Mouse (Mus musculus) MEL (cell line): Measurements from ENCODE around the gene Hacd3. TPM values are rescaled to one million over a fixed set of nuclear protein-coding genes. Genes with fewer than 3 reads are reported as not detected.

Experiments
- DNase-seq: peaks from one replicate; pipeline ENCODE4 v3.0.0; 2011; ENCODE audit warnings: low read depth, low spot score
- H3K27ac ChIP-seq: 2 replicates; pipeline ENCODE4 v1.5.1; 2012; ENCODE audit warnings: low read depth, mild to moderate bottlenecking, control low read depth, low read length, moderate library complexity; ENCODE audit not compliant: control insufficient read depth
- H3K27me3 ChIP-seq, 2 experiments: fragments of 150-350 bp in 1 of 2; sonication (generic) in 1 of 2; 2 replicates each; pipeline ENCODE4 v1.6.1; 2012; ENCODE audit warnings: low read length in 2 of 2, mild to moderate bottlenecking in 2 of 2, improper control_type of control experiment in 1 of 2, moderate library complexity in 1 of 2; ENCODE audit not compliant: insufficient read depth in 2 of 2, control insufficient read depth in 1 of 2
- H3K36me3 ChIP-seq, 2 experiments: 2 replicates each; pipeline ENCODE4 v1.6.1; 2012 to 2014; ENCODE audit warnings: low read length in 2 of 2, improper control_type of control experiment in 1 of 2, inconsistent platforms in 1 of 2, mild to moderate bottlenecking in 1 of 2; ENCODE audit not compliant: insufficient read depth in 2 of 2, control insufficient read depth in 1 of 2
- H3K4me1 ChIP-seq, 2 experiments: fragments of 150-350 bp in 1 of 2; sonication (generic) in 1 of 2; 2 replicates each; pipeline ENCODE4 v1.6.1; 2012; ENCODE audit warnings: low read length in 2 of 2, improper control_type of control experiment in 1 of 2, mild to moderate bottlenecking in 1 of 2; ENCODE audit not compliant: insufficient read depth in 2 of 2, control insufficient read depth in 1 of 2
- H3K4me3 ChIP-seq, 2 experiments: fragments of 150-350 bp in 1 of 2; sonication (generic) in 1 of 2; 2 replicates each; pipeline ENCODE4 v1.5.1; 2012; ENCODE audit warnings: low read depth in 2 of 2, low read length in 2 of 2, mild to moderate bottlenecking in 2 of 2, moderate library complexity in 2 of 2, control low read depth in 1 of 2, improper control_type of control experiment in 1 of 2; ENCODE audit not compliant: control insufficient read depth in 1 of 2, insufficient read depth in 1 of 2
- H3K79me2 ChIP-seq: 2 replicates; pipeline ENCODE4 v1.6.1; 2012; ENCODE audit warnings: mild to moderate bottlenecking, low read length, moderate library complexity; ENCODE audit not compliant: control insufficient read depth, poor library complexity, insufficient read depth
- H3K9ac ChIP-seq: 2 replicates; pipeline ENCODE4 v1.6.1; 2012; ENCODE audit warnings: low read depth, mild to moderate bottlenecking, control low read depth, low read length, moderate library complexity; ENCODE audit not compliant: control insufficient read depth, poor library complexity, severe bottlenecking
- H3K9me3 ChIP-seq: fragments of 150-350 bp; sonication (generic); replicated peaks from 2 replicates; pipeline ENCODE4 v1.6.1; 2012; ENCODE audit warnings: mild to moderate bottlenecking, low read length, improper control_type of control experiment, moderate library complexity; ENCODE audit not compliant: insufficient read depth
- BHLHE40 ChIP-seq: IDR thresholded peaks from 2 replicates; pipeline ENCODE4 v1.6.1; 2012; ENCODE audit warnings: low read depth, mild to moderate bottlenecking, inconsistent platforms, low read length, improper control_type of control experiment, borderline replicate concordance
- CHD2 ChIP-seq: IDR thresholded peaks from 2 replicates; pipeline ENCODE4 v1.6.1; 2011; ENCODE audit warnings: low read length, improper control_type of control experiment
- EP300 ChIP-seq, 2 experiments: IDR thresholded peaks; 2 replicates each; pipeline ENCODE4 v1.6.1; 2011; ENCODE audit warnings: improper control_type of control experiment in 2 of 2, low read length in 2 of 2, low read depth in 1 of 2, mild to moderate bottlenecking in 1 of 2
- GATA1 ChIP-seq: IDR thresholded peaks from 2 replicates; pipeline ENCODE4 v1.6.1; 2011; ENCODE audit warnings: low read depth, low read length, improper control_type of control experiment
- HCFC1 ChIP-seq: IDR thresholded peaks from 2 replicates; pipeline ENCODE4 v1.6.1; 2012; ENCODE audit warnings: low read depth, mild to moderate bottlenecking, inconsistent platforms, low read length, improper control_type of control experiment, moderate library complexity
- JUND ChIP-seq: IDR thresholded peaks from 2 replicates; pipeline ENCODE4 v1.6.1; 2011; ENCODE audit warnings: low read depth, mild to moderate bottlenecking, improper control_type of control experiment, low read length
- KAT2A ChIP-seq: conservative IDR thresholded peaks from 2 replicates; pipeline ENCODE4 v1.6.1; 2012; ENCODE audit warnings: low read depth, low read length, improper control_type of control experiment, inconsistent platforms
- MYB ChIP-seq: IDR thresholded peaks from 2 replicates; pipeline ENCODE4 v1.6.1; 2011; ENCODE audit warnings: mild to moderate bottlenecking, low read depth, low read length, improper control_type of control experiment
- NELFE ChIP-seq: IDR thresholded peaks from 2 replicates; pipeline ENCODE4 v1.6.1; 2011; ENCODE audit warnings: low read depth, low read length, improper control_type of control experiment
- NRF1 ChIP-seq: IDR thresholded peaks from 2 replicates; pipeline ENCODE4 v1.6.1; 2014; ENCODE audit warnings: low read depth, mild to moderate bottlenecking, inconsistent platforms, low read length, improper control_type of control experiment, moderate library complexity; ENCODE audit not compliant: poor library complexity, insufficient read depth, severe bottlenecking
- POLR2A ChIP-seq, 2 experiments: IDR thresholded peaks; 2 replicates each; pipeline ENCODE4 v1.6.1; 2011 to 2012; ENCODE audit warnings: low read length in 2 of 2, mild to moderate bottlenecking in 2 of 2, control low read depth in 1 of 2, improper control_type of control experiment in 1 of 2, low read depth in 1 of 2, moderate library complexity in 1 of 2; ENCODE audit not compliant: control insufficient read depth in 1 of 2, insufficient read depth in 1 of 2, poor library complexity in 1 of 2
- SIN3A ChIP-seq: IDR thresholded peaks from 2 replicates; pipeline ENCODE4 v1.6.1; 2012; ENCODE audit warnings: low read length, improper control_type of control experiment, inconsistent platforms
- UBTF ChIP-seq: IDR thresholded peaks from 2 replicates; pipeline ENCODE4 v1.6.1; 2012; ENCODE audit warnings: low read depth, mild to moderate bottlenecking, inconsistent platforms, low read length, improper control_type of control experiment, moderate library complexity, borderline replicate concordance; ENCODE audit not compliant: insufficient read depth
- USF2 ChIP-seq, 2 experiments: IDR thresholded peaks; 2 replicates each; pipeline ENCODE4 v1.6.1; 2011 to 2012; ENCODE audit warnings: improper control_type of control experiment in 2 of 2, low read length in 2 of 2, borderline replicate concordance in 1 of 2, inconsistent platforms in 1 of 2, low read depth in 1 of 2, mild to moderate bottlenecking in 1 of 2; ENCODE audit not compliant: insufficient read depth in 1 of 2
- ZC3H11A ChIP-seq: IDR thresholded peaks from 2 replicates; pipeline ENCODE4 v1.6.1; 2012; ENCODE audit warnings: low read depth, mild to moderate bottlenecking, inconsistent platforms, low read length, improper control_type of control experiment
- ZNF384 ChIP-seq: IDR thresholded peaks from 2 replicates; pipeline ENCODE4 v1.6.1; 2012; ENCODE audit warnings: low read depth, mild to moderate bottlenecking, inconsistent platforms, low read length, improper control_type of control experiment
- polyA plus RNA-seq, 2 experiments: library from polyadenylated mRNA; stranded (reverse) in 1 of 2; unstranded in 1 of 2; fragments of >175 nt in 1 of 2; fragments of >200 nt in 1 of 2; gene quantifications; 2 replicates each; pipeline versions ENCODE4 v1.2.1 to v1.2.4; 2012; ENCODE audit warnings: low replicate concordance in 2 of 2, low read depth in 1 of 2; ENCODE audit not compliant: insufficient read length in 2 of 2, insufficient read depth in 1 of 2, missing spikeins in 1 of 2
- total RNA-seq: library from RNA; depleted of rRNA; stranded (reverse); fragments of 300-350 nt; gene quantifications from 2 replicates; pipeline ENCODE4 v1.2.3, GENCODE M21; 2012

Hacd3 gene
- total and polyA plus RNA-seq, 3 experiments: 47.3 to 340 (median 57.9) TPM

DNA sequence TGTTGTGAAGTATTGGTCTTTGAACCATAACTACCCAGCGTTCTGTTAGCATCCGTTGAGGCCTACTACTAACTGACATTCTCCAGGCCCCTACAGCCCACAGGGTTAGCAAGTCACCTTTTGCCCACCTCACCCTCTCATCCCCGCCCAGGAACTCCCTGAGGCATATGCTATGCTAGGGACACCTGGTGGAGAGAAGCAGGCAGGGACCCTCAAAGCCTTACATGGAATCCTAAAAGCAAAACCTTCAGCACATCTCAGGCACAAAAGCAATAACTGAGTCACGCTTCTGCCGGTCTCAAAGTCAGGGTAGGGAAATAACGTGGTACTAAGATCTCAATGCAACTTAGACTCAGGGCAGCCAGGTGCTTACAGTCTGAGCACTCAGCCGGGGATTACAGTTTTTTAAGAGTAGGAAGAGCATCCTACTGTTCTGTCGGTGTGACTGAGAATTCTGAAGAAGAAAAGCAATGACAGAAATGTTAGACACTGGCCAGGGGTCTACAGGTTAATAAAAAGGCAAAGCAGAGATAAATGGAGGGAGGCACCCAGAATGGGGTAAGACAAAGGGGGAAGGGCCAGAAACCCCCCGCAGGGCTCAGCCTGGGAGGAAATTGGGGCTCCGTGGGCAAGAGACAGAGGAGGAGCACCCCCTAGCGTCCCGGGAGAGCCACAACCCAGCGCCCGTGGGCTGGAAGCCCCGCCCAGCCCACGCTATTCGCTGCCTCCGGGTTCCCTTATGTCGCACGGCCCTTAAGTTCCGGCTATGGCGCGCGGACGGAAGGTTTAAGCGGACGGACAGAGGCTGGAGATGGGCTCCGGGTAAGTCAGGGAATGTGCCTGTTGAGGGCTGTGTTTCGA is 61.1 kb downstream of the Hacd3 start, which contains the start of gene Ints14 (continued):
- TF ChIP-seq NELFE: peak; percentile 92
- TF ChIP-seq ZC3H11A: peak; percentile 73
- TF ChIP-seq SIN3A: peak; percentile 87
- TF ChIP-seq HCFC1: peak; percentile 92
- peak in 1 of 2 experiments; percentile 94; a peak in 2 of 4 replicates for TF ChIP-seq POLR2A (IDR thresholded peaks at IDR 0.05; ENCODE audit: control insufficient read depth in 1 of 2, insufficient read depth in 1 of 2, low read depth in 1 of 2, low read length in 2 of 2, poor library complexity in 1 of 2)
- TF ChIP-seq MYB: no peak
- TF ChIP-seq GATA1: no peak
- peak; percentile 62; the same call in 1 of the 2 replicates for TF ChIP-seq KAT2A
- peak; percentile 73; the same call in 1 of the 2 replicates for TF ChIP-seq UBTF
- TF ChIP-seq EP300 (IDR thresholded peaks at IDR 0.05; ENCODE audit: low read depth in 1 of 2, low read length in 2 of 2): peak in 1 of 2 experiments; percentile 37; a peak in 2 of 4 replicates
- TF ChIP-seq BHLHE40: peak; percentile 55
- TF ChIP-seq USF2 (IDR thresholded peaks at IDR 0.05; ENCODE audit: borderline replicate concordance in 1 of 2, insufficient read depth in 1 of 2, low read depth in 1 of 2, low read length in 2 of 2): no peak
- TF ChIP-seq NRF1: 0 out of 2 replicates have a peak, but pooled peaks have one; percentile 34
- no peak for TF ChIP-seq JUND

DNA sequence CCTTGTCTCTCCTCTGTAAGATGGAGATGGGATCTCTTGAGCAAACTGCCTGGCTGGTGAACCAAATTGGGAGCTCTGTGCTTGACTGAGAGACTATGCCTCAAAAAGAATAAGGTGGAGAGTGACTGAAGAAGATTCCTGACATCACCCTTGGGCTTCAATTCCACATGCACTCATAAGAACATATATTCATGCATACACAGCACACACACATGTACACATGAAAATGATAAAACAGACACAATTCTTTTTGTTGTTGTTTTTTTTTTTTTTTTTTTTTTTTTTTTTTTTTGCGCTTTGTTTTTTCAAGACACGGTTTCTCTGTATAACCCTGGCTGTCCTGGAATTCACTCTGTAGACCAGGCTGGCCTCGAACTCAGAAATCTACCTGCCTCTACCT is 64.2 kb downstream of the Hacd3 start:
- Histone ChIP-seq H3K9ac (no peak overlapping the region), H3K79me2 (peaks cover 7% of the 10 kb centered on the region), H3K4me1 (peaks cover 0 to 17% of the 10 kb centered on the region in 2 experiments; a peak in 3 of 4 replicates), H3K9me3 (no peaks in the 10 kb centered on the region), H3K27me3 (no peaks in the 10 kb centered on the region), H3K36me3 (peaks cover 0 to 14% of the 10 kb centered on the region in 2 experiments; a peak in 2 of 4 replicates), H3K27ac (no peak overlapping the region), H3K4me3 (no peak overlapping the region)
- peak; percentile 75 for TF ChIP-seq ZNF384
- no peak for TF ChIP-seq CHD2
- DNase-seq: no peak
